Mouse (Mus musculus): ENCODE results near the gene Tnrc6b.

- TF ChIP-seq CTCF (IDR thresholded peaks at IDR 0.05; ENCODE audit: low read depth) = no peak
- no peak for TF ChIP-seq EP300 (IDR thresholded peaks at IDR 0.05; ENCODE audit: low read depth)
These were observed 150.2 kb downstream of the Tnrc6b start for GRCm38 (mm10) chr15:80861302-80861701.
